Mouse (Mus musculus) stomach, embryonic 16.5 days (tissue): ENCODE data around the gene Slc22a18. TPM values are rescaled to one million over a fixed set of nuclear protein-coding genes. Genes with fewer than 3 reads are reported as not detected.
A peak's percentile ranks its signal among the peaks of the same experiment; 100 is the strongest.

ENCODE experiments used
- ATAC-seq: fragments of 200-750 bp; cut with Nextera tagmentation; 2 replicates; pipeline ENCODE4 v1.8.0; 2017; ENCODE audit warnings: moderate number of reproducible peaks, moderate TSS enrichment; ENCODE audit not compliant: insufficient read depth, low FRiP score
- H3K27ac ChIP-seq: fragments of 300-500 bp; sonication (generic); 2 replicates; pipeline ENCODE4 v1.5.1; 2014; ENCODE audit warnings: low read length
- H3K27me3 ChIP-seq: fragments of 300-500 bp; sonication (generic); 2 replicates; pipeline ENCODE4 v1.6.1; 2014; ENCODE audit warnings: low read length, control low read depth, mixed read lengths; ENCODE audit not compliant: control insufficient read depth, insufficient read depth
- H3K36me3 ChIP-seq: fragments of 300-500 bp; sonication (generic); 2 replicates; pipeline ENCODE4 v1.6.1; 2014; ENCODE audit warnings: low read length; ENCODE audit not compliant: control insufficient read depth, insufficient read depth
- H3K4me1 ChIP-seq: fragments of 300-500 bp; sonication (generic); 2 replicates; pipeline ENCODE4 v1.6.1; 2014; ENCODE audit warnings: low read length, control low read depth, mixed read lengths; ENCODE audit not compliant: control insufficient read depth, insufficient read depth
- H3K4me2 ChIP-seq: fragments of 300-500 bp; sonication (generic); 2 replicates; pipeline ENCODE4 v1.6.1; 2014; ENCODE audit warnings: low read depth, low read length, mixed read lengths
- H3K4me3 ChIP-seq: fragments of 300-500 bp; sonication (generic); replicated peaks from 2 replicates; pipeline ENCODE4 v1.5.1; 2014; ENCODE audit warnings: mild to moderate bottlenecking, low read length
- H3K9ac ChIP-seq: fragments of 300-500 bp; sonication (generic); 2 replicates; pipeline ENCODE4 v1.6.1; 2014; ENCODE audit warnings: low read length
- H3K9me3 ChIP-seq: fragments of 300-500 bp; sonication (generic); replicated peaks from 2 replicates; pipeline ENCODE4 v1.6.1; 2016; ENCODE audit warnings: low read length, control low read depth; ENCODE audit not compliant: control insufficient read depth
- WGBS: fragments of 180-500 bp; shearing (Covaris S2); extraction: QIAGEN DNeasy Blood & Tissue Kit; methylation state at CpG from one replicate; pipeline ENCODE4 v1.1.7; 2014; 5-methylcytosine and 5-hydroxymethylcytosine counted together
- polyA plus RNA-seq: library from polyadenylated mRNA; unstranded; fragments of >200 nt; fragmentation: Nextera tagmentation; extraction: Ambion mirVana; gene quantifications from 2 replicates; pipeline ENCODE4 v1.2.1, GENCODE M21; 2015

Slc22a18 gene
- polyA plus RNA-seq, 1 experiment from 2014 or later = 11.3 TPM

- peak; percentile 54; the same call in 1 of the 2 replicates for ATAC-seq
- peaks cover under 1% of the 10 kb centered on the region for H3K27me3 ChIP-seq
- H3K4me3 ChIP-seq = no peak overlapping the region
- no peak overlapping the region for H3K4me2 ChIP-seq
- no peaks in the 10 kb centered on the region for H3K9me3 ChIP-seq
- H3K36me3 ChIP-seq = no peaks in the 10 kb centered on the region
- WGBS = 68% methylated on average over 8 of the region's 8 CpGs
- no peak overlapping the region for H3K27ac ChIP-seq
- H3K4me1 ChIP-seq = no peaks in the 10 kb centered on the region
- no peak overlapping the region for H3K9ac ChIP-seq
These were observed 21.8 kb downstream of the Slc22a18 start for GRCm38 (mm10) chr7:143495104-143495961.

GRCm38 (mm10) chr7:143498584-143498983, 25.0 kb downstream of the Slc22a18 start:
- WGBS = 93% methylated on average over 4 of the region's 4 CpGs
- Histone ChIP-seq H3K27ac (no peak overlapping the region), H3K4me1 (peaks cover 12% of the 10 kb centered on the region; the same call in 1 of the 2 replicates), H3K36me3 (no peaks in the 10 kb centered on the region), H3K9me3 (no peaks in the 10 kb centered on the region), H3K4me3 (no peak overlapping the region), H3K27me3 (peaks cover 27% of the 10 kb centered on the region), H3K4me2 (no peak overlapping the region), H3K9ac (no peak overlapping the region)
- ATAC-seq = no peak

GRCm38 (mm10) chr7:143500912-143501311, 27.4 kb downstream of the Slc22a18 start:
- peaks cover 12% of the 10 kb centered on the region; the same call in 1 of the 2 replicates for H3K4me1 ChIP-seq
- H3K4me2 ChIP-seq = no peak overlapping the region
- H3K27me3 ChIP-seq = peaks cover 32% of the 10 kb centered on the region
- H3K9me3 ChIP-seq = no peaks in the 10 kb centered on the region
- 48% methylated on average over 2 of the region's 2 CpGs for WGBS
- H3K27ac ChIP-seq = no peak overlapping the region
- H3K9ac ChIP-seq = no peak overlapping the region
- ATAC-seq = no peak
- no peaks in the 10 kb centered on the region for H3K36me3 ChIP-seq
- no peak overlapping the region for H3K4me3 ChIP-seq

- 1% methylated on average over 55 of the region's 55 CpGs for WGBS
- no peak for ATAC-seq
- H3K36me3 ChIP-seq = no peaks in the 10 kb centered on the region
- peak overlapping the region; percentile 59 for H3K4me3 ChIP-seq
- no peaks in the 10 kb centered on the region for H3K9me3 ChIP-seq
- H3K27ac ChIP-seq = no peak overlapping the region
- H3K4me2 ChIP-seq = peak overlapping the region; percentile 93
- H3K9ac ChIP-seq = peak overlapping the region; percentile 46
- H3K27me3 ChIP-seq = peaks cover 32% of the 10 kb centered on the region
- H3K4me1 ChIP-seq = peaks cover 12% of the 10 kb centered on the region; the same call in 1 of the 2 replicates
These were observed 28.3 kb downstream of the Slc22a18 start for GRCm38 (mm10) chr7:143501643-143502417.

- peak within 1 kb of the TSS; percentile 93 for H3K4me2 ChIP-seq
- H3K9ac ChIP-seq = peak within 1 kb of the TSS; percentile 46
- no peaks in the 10 kb centered on the region for H3K36me3 ChIP-seq
- 3% methylated on average over 51 of the region's 51 CpGs for WGBS
- H3K4me1 ChIP-seq = peaks cover 12% of the 10 kb centered on the region; the same call in 1 of the 2 replicates
- ATAC-seq = peak; percentile 51; the same call in 1 of the 2 replicates
- H3K9me3 ChIP-seq = no peaks in the 10 kb centered on the region
- peak within 1 kb of the TSS; percentile 59 for H3K4me3 ChIP-seq
- H3K27ac ChIP-seq = no peak within 1 kb of the TSS
- H3K27me3 ChIP-seq = peaks cover 32% of the 10 kb centered on the region
These were observed 29.1 kb downstream of the Slc22a18 start, which contains the start of gene Phlda2 for GRCm38 (mm10) chr7:143502418-143503200. Gene Phlda2, minus strand, starts transcription at chr7:143503150.

GRCm38 (mm10) chr7:143503926-143504325, 30.4 kb downstream of the Slc22a18 start:
- no peak overlapping the region for H3K4me2 ChIP-seq
- 79% methylated on average over 6 of the region's 6 CpGs for WGBS
- H3K4me3 ChIP-seq = no peak overlapping the region
- ATAC-seq = no peak
- no peak overlapping the region for H3K27ac ChIP-seq
- peaks cover 12% of the 10 kb centered on the region; the same call in 1 of the 2 replicates for H3K4me1 ChIP-seq
- H3K9me3 ChIP-seq = no peaks in the 10 kb centered on the region
- peaks cover 32% of the 10 kb centered on the region for H3K27me3 ChIP-seq
- H3K36me3 ChIP-seq = no peaks in the 10 kb centered on the region
- H3K9ac ChIP-seq = no peak overlapping the region

GRCm38 (mm10) chr7:143505411-143505810, 31.9 kb downstream of the Slc22a18 start:
- Histone ChIP-seq H3K27me3 (peaks cover 31% of the 10 kb centered on the region), H3K4me3 (no peak overlapping the region), H3K27ac (no peak overlapping the region), H3K4me1 (peaks cover 12% of the 10 kb centered on the region; the same call in 1 of the 2 replicates), H3K9ac (no peak overlapping the region), H3K4me2 (no peak overlapping the region), H3K36me3 (no peaks in the 10 kb centered on the region), H3K9me3 (no peaks in the 10 kb centered on the region)
- 84% methylated on average over 2 of the region's 2 CpGs for WGBS
- no peak for ATAC-seq

- H3K27ac ChIP-seq = no peak overlapping the region
These were observed 32.3 kb downstream of the Slc22a18 start for GRCm38 (mm10) chr7:143505823-143506222.

More at GRCm38 (mm10) chr7:143505823-143506222, 32.3 kb downstream of the Slc22a18 start:
- H3K27me3 ChIP-seq = peaks cover 26% of the 10 kb centered on the region
- H3K4me2 ChIP-seq = no peak overlapping the region
- ATAC-seq = no peak
- H3K4me1 ChIP-seq = peaks cover 12% of the 10 kb centered on the region; the same call in 1 of the 2 replicates
- no peak overlapping the region for H3K9ac ChIP-seq
- H3K36me3 ChIP-seq = no peaks in the 10 kb centered on the region
- no peaks in the 10 kb centered on the region for H3K9me3 ChIP-seq
- 31% methylated on average over 11 of the region's 11 CpGs for WGBS
- H3K4me3 ChIP-seq = no peak overlapping the region
